Mouse (Mus musculus): ENCODE data around the gene Naa80. TPM values are rescaled to one million over a fixed set of nuclear protein-coding genes. Genes with fewer than 3 reads are reported as not detected.
"Not testable (repeated sequence)": the region's sequence is repeated elsewhere in the genome, so short reads cannot be mapped to it uniquely, and the experiment has no call there.

The Naa80 gene
- polyA plus RNA-seq, 1 experiment: 24.6 TPM

GRCm38 (mm10) chr9:107551117-107551889 is 27.4 kb upstream of the Naa80 start, which contains the start of gene Rassf1:
Gene Rassf1, plus strand, starts transcription at chr9:107551555.
- no peak for DNase-seq (ENCODE audit: low spot score)

GRCm38 (mm10) chr9:107551890-107552355 is 26.8 kb upstream of the Naa80 start:
- no peak for DNase-seq (ENCODE audit: low spot score)

- DNase-seq (ENCODE audit: low spot score): no peak
These were observed 25.8 kb upstream of the Naa80 start for GRCm38 (mm10) chr9:107552690-107553393.

GRCm38 (mm10) chr9:107553541-107554318 is 25.0 kb upstream of the Naa80 start:
- DNase-seq (ENCODE audit: low spot score): no peak

- peak; percentile 92 for DNase-seq (ENCODE audit: low spot score)
These were observed 24.3 kb upstream of the Naa80 start for GRCm38 (mm10) chr9:107554319-107554825.

- no peak for DNase-seq (ENCODE audit: low spot score)
These were observed 23.6 kb upstream of the Naa80 start for GRCm38 (mm10) chr9:107555031-107555457.

- DNase-seq (ENCODE audit: low spot score): no peak
These were observed 23.0 kb upstream of the Naa80 start for GRCm38 (mm10) chr9:107555701-107556100.

- DNase-seq (ENCODE audit: low spot score): no peak
These were observed 22.3 kb upstream of the Naa80 start for GRCm38 (mm10) chr9:107556346-107556745.

GRCm38 (mm10) chr9:107563029-107563581 is 15.6 kb upstream of the Naa80 start, which contains the start of gene Tusc2:
Gene Tusc2, plus strand, starts transcription at chr9:107563255.
- peak; percentile 81 for DNase-seq (ENCODE audit: low spot score)

GRCm38 (mm10) chr9:107565556-107565955 is 13.1 kb upstream of the Naa80 start:
- DNase-seq (ENCODE audit: low spot score): not testable (repeated sequence)

GRCm38 (mm10) chr9:107566041-107566709 is 12.5 kb upstream of the Naa80 start:
- DNase-seq (ENCODE audit: low spot score): peak; percentile 74

- DNase-seq (ENCODE audit: low spot score): no peak
These were observed 11.8 kb upstream of the Naa80 start for GRCm38 (mm10) chr9:107566855-107567254.

- DNase-seq (ENCODE audit: low spot score): no peak
These were observed 10.9 kb upstream of the Naa80 start, which contains the start of gene Hyal2 for GRCm38 (mm10) chr9:107567702-107568319. Gene Hyal2, plus strand, starts transcription at chr9:107567945.

GRCm38 (mm10) chr9:107568331-107569261 is 10.1 kb upstream of the Naa80 start:
- DNase-seq (ENCODE audit: low spot score): peak; percentile 79

GRCm38 (mm10) chr9:107569270-107569669 is 9.4 kb upstream of the Naa80 start:
- DNase-seq (ENCODE audit: low spot score): no peak

- DNase-seq (ENCODE audit: low spot score): no peak
These were observed 8.7 kb upstream of the Naa80 start for GRCm38 (mm10) chr9:107570016-107570415.

- no peak for DNase-seq (ENCODE audit: low spot score)
These were observed 7.8 kb upstream of the Naa80 start for GRCm38 (mm10) chr9:107570845-107571244.

- no peak for DNase-seq (ENCODE audit: low spot score)
These were observed 7.0 kb upstream of the Naa80 start for GRCm38 (mm10) chr9:107571534-107572326.
